Mouse (Mus musculus) liver, adult 2 months (tissue): ENCODE measurements around the gene Abcd2.

Source experiments
- CTCF ChIP-seq: fragments of 200-500 bp; IDR thresholded peaks from 2 replicates; pipeline ENCODE4 v1.5.1; 2011; ENCODE audit warnings: low read depth, low read length, control low read depth
- POLR2A ChIP-seq: fragments of 200-500 bp; IDR thresholded peaks from 2 replicates; pipeline ENCODE4 v1.6.1; 2011; ENCODE audit warnings: low read length, control low read depth; ENCODE audit not compliant: insufficient read depth; ENCODE audit errors: extremely low read depth

- TF ChIP-seq CTCF (no peak), POLR2A (no peak)
Observed at GRCm38 (mm10) chr15:91170602-91171328, 20.8 kb downstream of the Abcd2 start.
